Mouse (Mus musculus) frontal cortex, postnatal 14 days (tissue): ENCODE measurements at regions not wholly inside any gene's neighbourhood (a gene's known extent, or its start where the extent isn't known, plus 50 kb on each side); places are given as distances from the start of the nearest gene placed in this dataset.

Experiments used
- DNase-seq, 2 experiments: peaks; one replicate each; pipeline ENCODE4 v3.0.0; 2022; ENCODE audit warnings: low spot score in 2 of 2

- DNase-seq: no peak
These were observed 260.5 kb upstream of the Gm4791 start for GRCm38 (mm10) chr9:46738056-46738455.

DNA sequence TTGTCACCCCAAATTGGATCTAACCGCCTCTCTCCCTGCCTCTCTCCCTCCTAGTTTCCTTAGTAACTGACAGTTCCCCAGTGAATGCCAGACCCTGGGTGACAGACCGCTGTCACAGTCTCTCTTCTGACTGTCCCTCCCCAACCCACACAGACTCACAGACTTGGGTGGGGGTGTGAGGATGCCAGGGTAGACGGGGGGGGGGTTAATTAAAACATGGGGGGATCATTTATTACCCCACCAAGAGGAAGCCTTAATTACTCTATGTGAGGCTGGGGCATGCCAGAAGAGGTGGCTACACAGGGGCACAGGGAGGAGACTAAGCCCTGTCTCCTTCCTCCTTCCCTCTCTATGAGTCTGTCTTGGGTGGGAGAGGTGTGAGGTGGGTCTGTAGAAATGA is 261.1 kb upstream of the Gm4791 start:
- no peak for DNase-seq

DNA sequence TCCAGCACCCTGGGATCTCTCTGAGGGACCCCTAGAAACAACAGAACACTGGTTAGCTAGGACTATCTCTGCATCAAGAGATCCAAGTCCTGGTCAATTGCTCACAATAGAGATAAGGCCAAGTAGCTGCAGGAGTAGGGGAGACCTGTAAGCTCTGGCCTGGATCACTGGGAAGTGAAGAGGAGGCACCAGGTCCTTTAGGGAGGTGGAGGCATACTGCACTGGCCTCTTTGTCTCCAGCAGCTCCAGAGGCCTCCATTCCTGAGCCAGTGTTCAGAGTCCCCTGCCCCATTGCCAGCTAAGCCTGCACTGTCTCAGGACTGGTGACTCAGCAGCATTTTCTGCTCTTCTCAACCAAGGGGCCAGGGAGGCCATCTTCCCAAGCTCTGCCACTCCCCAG is 262.3 kb upstream of the Gm4791 start:
- no peak for DNase-seq

- peak; percentile 82 to 90 for DNase-seq
These were observed 262.9 kb upstream of the Gm4791 start for GRCm38 (mm10) chr9:46735664-46736067.

- no peak for DNase-seq
These were observed 270.1 kb upstream of the Gm4791 start for GRCm38 (mm10) chr9:46728465-46728864.

GRCm38 (mm10) chr9:46724231-46724630 is 274.3 kb upstream of the Gm4791 start:
- DNase-seq: no peak

- no peak for DNase-seq
These were observed 285.1 kb upstream of the Gm4791 start for GRCm38 (mm10) chr9:46713415-46713814.

DNA sequence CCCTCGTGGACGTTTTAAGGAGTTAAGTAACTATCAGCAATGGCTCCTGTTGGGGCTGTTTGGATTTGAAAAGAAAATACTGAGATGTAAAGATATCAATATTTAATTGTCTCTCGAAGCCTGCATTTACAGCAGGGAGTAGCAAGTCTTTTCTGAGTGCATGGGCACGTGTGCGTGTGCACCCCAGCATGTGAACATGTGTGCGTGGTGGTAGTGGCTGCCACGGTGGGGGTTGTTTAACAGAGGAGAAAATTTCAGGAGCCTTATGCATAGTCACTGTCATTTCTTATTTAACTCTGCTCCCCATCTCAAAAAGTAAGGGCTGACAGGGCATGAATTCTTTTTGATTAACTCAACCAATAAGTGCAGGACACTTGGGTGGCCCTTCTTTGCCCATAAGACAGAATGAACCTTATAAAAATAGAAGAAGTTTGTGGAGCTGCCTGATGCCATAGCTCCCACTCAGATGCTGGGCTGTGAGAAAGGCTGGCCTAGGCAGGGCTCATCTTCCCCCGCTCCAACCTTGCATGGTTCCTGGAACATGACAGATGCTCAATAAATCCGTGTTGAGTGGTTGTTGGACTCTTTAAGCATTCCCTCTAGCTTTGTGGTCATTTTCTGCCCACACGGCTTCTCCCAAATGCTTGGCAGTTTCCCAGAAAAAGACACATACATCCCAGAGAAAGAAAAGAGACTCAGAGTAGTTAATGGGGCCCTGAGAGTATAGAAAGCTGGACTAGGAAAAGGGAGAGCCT is 294.2 kb upstream of the Gm4791 start:
- peak in 1 of 2 experiments; percentile 24 for DNase-seq

GRCm38 (mm10) chr9:46703674-46704073 is 294.9 kb upstream of the Gm4791 start:
- DNase-seq: no peak

- DNase-seq: no peak
These were observed 295.5 kb upstream of the Gm4791 start for GRCm38 (mm10) chr9:46702901-46703636.

DNA sequence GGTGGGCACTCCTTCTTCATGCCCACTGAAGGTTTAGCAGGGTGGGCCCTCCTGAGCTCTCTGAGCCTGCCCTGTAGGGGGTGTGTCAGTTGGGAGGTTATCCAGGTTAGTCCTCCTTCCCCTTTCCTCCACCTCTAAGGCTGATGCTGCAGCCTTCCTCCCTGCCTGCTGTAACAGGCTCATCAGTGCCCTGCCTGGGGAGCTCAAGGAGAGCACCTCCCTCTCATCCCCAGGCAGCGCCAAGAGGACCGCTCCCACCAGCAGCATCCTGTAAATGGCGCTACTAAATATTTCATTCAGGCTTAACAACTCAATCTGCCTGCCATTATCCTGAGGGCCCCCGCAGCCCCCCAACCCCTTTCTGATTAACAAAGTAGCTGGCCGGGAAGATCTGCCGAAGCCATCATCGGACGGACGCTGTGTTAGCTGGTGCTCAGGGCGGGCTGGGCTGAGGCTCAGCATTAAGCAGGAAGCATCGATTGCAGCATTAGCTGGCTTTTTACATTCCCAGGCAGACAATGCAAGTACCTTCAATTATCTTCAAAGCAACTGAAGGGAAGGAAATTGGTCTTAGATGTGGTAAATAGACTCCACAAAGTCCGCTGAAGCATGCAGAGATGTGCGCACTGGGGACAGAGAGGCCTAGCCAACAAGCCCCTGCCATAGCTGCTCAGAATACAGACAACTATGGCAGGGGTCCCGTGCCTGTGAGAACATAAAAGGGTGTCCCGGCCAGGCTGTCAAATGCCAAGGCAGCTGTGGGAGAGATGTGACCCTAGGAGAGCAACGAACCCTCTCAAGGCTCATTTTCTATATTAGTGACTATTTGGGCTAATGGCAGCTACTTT is 296.3 kb upstream of the Gm4791 start:
- DNase-seq: no peak

DNA sequence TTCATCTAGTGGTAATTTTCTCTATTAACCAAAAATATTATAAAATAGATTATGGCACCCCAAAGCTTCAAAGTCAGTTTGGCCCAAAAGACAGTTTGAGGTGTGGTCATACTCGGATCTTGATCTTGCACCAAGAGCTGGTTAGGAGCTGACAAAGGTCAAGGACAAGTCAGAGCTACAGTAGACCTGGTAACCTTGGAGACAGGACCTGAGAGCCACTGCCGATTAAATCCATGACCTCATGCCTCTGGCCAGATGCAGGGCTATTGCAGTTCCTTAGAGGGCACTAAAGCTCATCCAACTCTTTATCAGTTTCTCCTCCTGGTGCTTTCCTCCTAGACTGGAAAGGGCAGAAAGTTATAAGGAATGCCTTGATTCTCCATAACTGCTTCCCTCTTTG is 302.4 kb upstream of the Gm4791 start:
- DNase-seq: no peak

GRCm38 (mm10) chr9:46689331-46689730 is 309.2 kb upstream of the Gm4791 start:
- DNase-seq: no peak

GRCm38 (mm10) chr9:46684113-46684850 is 314.3 kb upstream of the Gm4791 start:
- no peak for DNase-seq

GRCm38 (mm10) chr9:46672050-46672449 is 326.5 kb upstream of the Gm4791 start:
- DNase-seq: no peak

DNA sequence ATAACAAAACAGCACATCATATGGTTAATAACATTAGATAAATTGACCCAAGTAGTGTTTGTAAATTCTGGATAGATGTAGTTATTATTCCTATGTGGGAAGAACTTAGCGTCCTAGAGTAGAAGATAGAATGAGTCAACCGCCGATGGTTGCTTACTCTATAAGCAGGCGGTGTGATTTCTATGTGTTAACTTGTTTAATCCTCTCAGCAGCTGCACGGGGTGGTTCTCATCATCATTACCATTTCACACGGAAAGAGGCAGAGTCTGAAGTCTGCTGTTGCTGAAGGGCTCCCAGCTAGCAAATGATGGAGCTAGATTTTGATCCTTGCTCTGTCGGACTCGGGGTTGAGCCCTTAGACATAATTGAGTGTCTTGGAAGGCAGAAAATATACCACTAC is 334.6 kb upstream of the 4931429L15Rik start:
- no peak for DNase-seq

DNA sequence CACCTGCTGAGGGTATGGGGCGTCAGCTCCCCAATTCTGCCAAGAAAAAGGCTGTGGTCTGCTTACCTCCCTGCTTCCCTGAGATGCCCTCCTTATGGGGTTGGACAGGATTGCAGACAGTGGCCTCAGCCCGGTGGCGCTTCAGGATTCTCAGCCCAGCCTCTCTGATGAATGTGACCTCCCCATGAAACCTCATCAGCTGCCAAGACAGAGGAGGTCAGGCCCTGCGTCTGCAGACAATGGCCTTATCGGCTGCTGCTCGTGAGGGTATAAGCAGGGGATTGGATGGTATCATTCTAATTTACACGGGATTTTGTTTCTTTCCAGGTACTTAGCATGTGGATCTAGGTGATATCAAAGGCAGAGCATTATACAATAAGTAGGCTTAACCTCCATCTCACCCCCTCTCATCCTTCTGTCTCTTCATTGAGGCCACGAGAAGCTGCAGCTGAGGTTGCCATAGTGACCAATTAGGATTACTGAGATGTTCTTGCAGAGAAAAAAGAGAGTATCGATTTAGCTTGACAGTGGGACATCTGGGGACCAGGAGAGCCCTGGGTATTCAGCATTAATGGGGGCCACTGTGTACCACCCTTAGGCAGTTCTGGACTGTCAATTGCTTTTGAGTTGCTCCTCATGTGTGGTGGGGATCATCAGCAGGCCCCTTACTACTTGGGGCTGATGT is 327.6 kb upstream of the 4931429L15Rik start:
- DNase-seq: no peak

DNA sequence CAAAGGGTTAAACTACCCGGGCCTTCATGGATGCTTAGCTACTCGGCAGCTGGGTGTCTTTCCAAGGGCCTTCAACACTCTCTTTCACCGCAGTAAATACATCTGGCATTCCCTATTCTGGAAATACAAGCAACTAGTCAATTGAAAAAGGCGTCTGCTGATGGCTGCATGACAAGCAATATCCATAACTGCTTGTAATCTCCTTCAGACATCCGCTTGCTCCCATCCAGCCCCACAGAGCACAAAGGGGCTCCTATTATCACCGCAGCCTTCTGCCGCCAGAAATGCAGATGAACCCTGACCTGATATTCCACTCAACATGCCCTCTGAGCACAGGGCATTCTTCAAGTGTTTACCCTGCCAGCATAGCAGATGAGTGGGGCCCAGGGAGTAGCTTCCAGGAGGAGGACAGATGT is 325.7 kb upstream of the 4931429L15Rik start:
- DNase-seq: no peak

- DNase-seq: no peak
These were observed 323.8 kb upstream of the 4931429L15Rik start for GRCm38 (mm10) chr9:46643551-46643950.

- no peak for DNase-seq
These were observed 322.9 kb upstream of the 4931429L15Rik start for GRCm38 (mm10) chr9:46642696-46643095.
